Mouse (Mus musculus) spleen, adult 2 months (tissue): ENCODE data around the gene Psmg1.

Source experiments
- CTCF ChIP-seq: fragments of 200-500 bp; IDR thresholded peaks from 2 replicates; pipeline ENCODE4 v1.5.1; 2011; ENCODE audit warnings: mild to moderate bottlenecking, inconsistent platforms; ENCODE audit not compliant: insufficient read depth, insufficient read length, insufficient replicate concordance; ENCODE audit errors: extremely low read depth
- POLR2A ChIP-seq: fragments of 200-500 bp; IDR thresholded peaks from 2 replicates; pipeline ENCODE4 v1.6.1; 2011; ENCODE audit warnings: low read depth, low read length, inconsistent platforms

- TF ChIP-seq CTCF (no peak), POLR2A (no peak)
These were observed 5.4 kb upstream of the Psmg1 start for GRCm38 (mm10) chr16:95996156-95996555.
